Mouse (Mus musculus): ENCODE data around the gene 1500009C09Rik.

GRCm38 (mm10) chr15:82209295-82210050 lies 42.7 kb upstream of the 1500009C09Rik start:
- TF ChIP-seq CTCF (IDR thresholded peaks at IDR 0.05; ENCODE audit: insufficient read depth, low read depth, low read length) (no peak), POLR2A (IDR thresholded peaks at IDR 0.05; ENCODE audit: insufficient read depth, low read depth, low read length) (no peak)

Measured in olfactory bulb, adult 2 months (tissue).